Mouse (Mus musculus): ENCODE results near the gene Zc3h14.

DNA sequence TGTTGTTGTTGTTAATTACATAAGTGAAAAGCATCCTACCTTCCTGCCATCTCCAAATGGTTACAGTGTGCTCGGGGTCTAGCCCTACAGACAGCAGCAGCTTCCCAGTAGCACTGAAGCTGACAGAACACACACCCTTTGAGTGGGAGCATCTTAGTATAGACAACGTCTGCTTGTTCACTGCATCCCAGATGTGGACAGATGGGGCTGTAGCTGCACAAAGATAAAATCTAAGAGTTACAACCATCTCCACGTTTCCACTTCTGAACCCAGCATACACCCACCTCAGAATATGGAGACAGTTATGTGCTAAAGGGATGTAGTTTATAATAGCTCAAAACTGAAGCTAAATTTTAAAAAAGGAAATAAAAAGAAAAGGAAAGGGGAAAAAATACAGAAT lies 55.5 kb downstream of the Zc3h14 start:
- TF ChIP-seq CTCF (IDR thresholded peaks at IDR 0.05; ENCODE audit: extremely low read depth, insufficient read depth, low read length) (no peak), POLR2A (IDR thresholded peaks at IDR 0.05; ENCODE audit: extremely low read depth, insufficient read depth, low read length) (no peak)

Data from cortical plate, adult 2 months (tissue).